Mouse (Mus musculus): ENCODE data around the gene Acat1. TPM values are rescaled to one million over a fixed set of nuclear protein-coding genes. Genes with fewer than 3 reads are reported as not detected.
A peak's percentile ranks its signal among the peaks of the same experiment; 100 is the strongest.

Gene Acat1
- polyA plus RNA-seq, 1 experiment from 2014 or later = 340 TPM

DNA sequence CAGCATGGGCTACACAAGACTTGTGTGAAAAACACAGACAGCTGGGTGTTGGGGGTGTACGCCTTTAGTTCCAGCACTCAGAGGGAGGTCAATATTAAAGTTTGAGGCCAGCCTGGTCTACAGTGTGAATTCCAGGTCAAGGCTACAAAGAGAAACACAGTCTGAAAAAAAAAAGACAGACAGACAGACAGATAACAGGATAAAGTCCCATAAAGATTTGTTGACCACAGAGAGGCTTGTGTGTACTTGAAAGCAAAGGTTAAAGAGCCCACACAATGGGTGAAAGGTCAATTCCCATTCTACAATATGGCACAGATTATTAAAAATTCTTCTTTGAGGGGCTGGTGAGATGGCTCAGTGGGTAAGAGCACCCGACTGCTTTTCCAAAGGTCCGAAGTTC lies 3.0 kb downstream of the Acat1 start:
- 0 out of 2 replicates have a peak, but pooled peaks cover 2% of the 10 kb centered on the region for H3K36me3 ChIP-seq (replicated peaks; ENCODE audit: insufficient read depth, low read length)
- DNase-seq (no peak), ATAC-seq (peak; percentile 26)
- peak; percentile 55; the same call in 1 of the 2 replicates for TF ChIP-seq EP300 (IDR thresholded peaks at IDR 0.05; ENCODE audit: low read depth)
- no peak for TF ChIP-seq CTCF (IDR thresholded peaks at IDR 0.05; ENCODE audit: low read depth)
- WGBS (ENCODE audit: insufficient replicate concordance) = 65% methylated on average over 3 of the region's 3 CpGs
- no peaks in the 10 kb centered on the region for H3K27me3 ChIP-seq (ENCODE audit: insufficient read depth, low read length)
- H3K4me2 ChIP-seq (ENCODE audit: low read depth, low read length) = no peak overlapping the region
- peaks cover 37% of the 10 kb centered on the region for H3K4me1 ChIP-seq (ENCODE audit: insufficient read depth)
- peak overlapping the region; percentile 95 for H3K27ac ChIP-seq (ENCODE audit: low read depth)
- H3K9ac ChIP-seq (replicated peaks) = no peak overlapping the region
- no peaks in the 10 kb centered on the region for H3K9me3 ChIP-seq (ENCODE audit: low read length)
- H3K4me3 ChIP-seq (ENCODE audit: low read depth, low read length) = no peak overlapping the region

DNA sequence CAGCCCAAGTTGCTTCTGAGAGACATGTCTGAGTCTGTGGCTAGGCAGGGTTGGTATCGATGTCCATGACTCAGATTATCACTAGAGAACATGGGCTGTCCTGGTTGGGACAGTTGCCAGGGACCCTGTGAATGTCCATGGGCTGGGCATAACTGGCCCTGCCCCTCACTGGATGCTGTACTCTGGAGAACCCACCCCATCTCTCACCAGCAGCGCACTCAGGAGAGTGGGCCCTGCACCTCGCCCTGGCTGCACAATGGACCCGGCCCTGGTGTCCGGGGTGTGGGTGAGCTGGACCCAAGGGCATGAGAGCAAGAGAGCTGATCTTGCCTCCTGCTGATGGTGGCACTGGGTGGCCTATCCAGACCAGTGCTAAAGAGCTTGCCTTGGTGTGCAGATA lies 5.2 kb downstream of the Acat1 start:
- H3K9ac ChIP-seq (replicated peaks) = no peak overlapping the region
- ATAC-seq = no peak
- WGBS (ENCODE audit: insufficient replicate concordance) = 75% methylated on average over 5 of the region's 5 CpGs
- peaks cover 38% of the 10 kb centered on the region for H3K4me1 ChIP-seq (ENCODE audit: insufficient read depth)
- no peak for DNase-seq
- H3K4me3 ChIP-seq (ENCODE audit: low read depth, low read length) = no peak overlapping the region
- H3K36me3 ChIP-seq (replicated peaks; ENCODE audit: insufficient read depth, low read length) = 0 out of 2 replicates have a peak, but pooled peaks cover 4% of the 10 kb centered on the region
- TF ChIP-seq CTCF (IDR thresholded peaks at IDR 0.05; ENCODE audit: low read depth) (no peak), EP300 (IDR thresholded peaks at IDR 0.05; ENCODE audit: low read depth) (no peak)
- H3K4me2 ChIP-seq (ENCODE audit: low read depth, low read length) = peak overlapping the region; percentile 13; the same call in 1 of the 2 replicates
- peak overlapping the region; percentile 95 for H3K27ac ChIP-seq (ENCODE audit: low read depth)
- H3K9me3 ChIP-seq (ENCODE audit: low read length) = no peaks in the 10 kb centered on the region
- no peaks in the 10 kb centered on the region for H3K27me3 ChIP-seq (ENCODE audit: insufficient read depth, low read length)

DNA sequence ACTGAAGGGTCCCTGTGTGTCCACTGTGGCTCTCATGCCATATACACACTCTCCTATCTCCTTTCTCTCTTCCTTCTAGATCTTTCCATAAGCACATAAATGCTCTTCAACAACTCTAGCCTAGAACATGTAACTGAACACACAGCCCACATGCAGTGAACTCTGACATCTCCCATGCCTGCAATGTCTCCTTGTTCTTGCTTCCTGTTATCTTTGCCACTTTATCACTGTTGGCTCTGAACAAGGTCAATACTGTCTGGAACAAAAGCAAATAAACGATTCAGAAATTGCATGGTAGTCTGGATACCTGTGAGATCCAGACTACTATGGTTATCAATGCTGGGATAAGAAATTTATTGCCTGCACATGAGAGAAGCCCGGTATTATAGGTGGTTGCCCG lies 6.3 kb downstream of the Acat1 start:
- Histone ChIP-seq H3K9me3 (ENCODE audit: low read length) (no peaks in the 10 kb centered on the region), H3K27ac (ENCODE audit: low read depth) (peak overlapping the region; percentile 95), H3K9ac (replicated peaks) (no peak overlapping the region), H3K4me3 (ENCODE audit: low read depth, low read length) (no peak overlapping the region), H3K27me3 (ENCODE audit: insufficient read depth, low read length) (no peaks in the 10 kb centered on the region), H3K4me2 (ENCODE audit: low read depth, low read length) (no peak overlapping the region), H3K4me1 (ENCODE audit: insufficient read depth) (peaks cover 35% of the 10 kb centered on the region), H3K36me3 (replicated peaks; ENCODE audit: insufficient read depth, low read length) (0 out of 2 replicates have a peak, but pooled peaks cover 4% of the 10 kb centered on the region)
- TF ChIP-seq EP300 (IDR thresholded peaks at IDR 0.05; ENCODE audit: low read depth) (peak; percentile 37; the same call in 1 of the 2 replicates), CTCF (IDR thresholded peaks at IDR 0.05; ENCODE audit: low read depth) (no peak)
- DNase-seq (no peak), ATAC-seq (peak; percentile 47)
- WGBS (ENCODE audit: insufficient replicate concordance) = 67% methylated on average over 3 of the region's 3 CpGs

DNA sequence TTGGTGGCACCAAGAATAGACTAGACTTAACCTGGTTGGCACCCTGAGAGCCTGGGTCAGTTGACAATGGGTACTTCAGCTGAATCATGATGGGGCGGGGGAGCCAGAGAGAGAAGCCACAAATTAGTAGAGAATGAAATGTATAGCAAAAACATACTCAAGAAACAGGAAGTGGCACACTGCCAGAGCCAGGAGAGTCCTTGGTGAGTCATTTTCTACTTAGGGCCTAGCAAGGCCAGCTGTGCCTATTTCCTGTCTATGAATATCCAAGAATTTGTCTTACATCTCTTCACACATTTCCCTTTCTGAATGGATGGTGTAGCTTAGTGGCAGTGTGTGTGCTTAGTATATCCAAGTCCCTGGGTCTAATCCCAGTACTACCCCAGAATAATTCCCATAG lies 6.8 kb downstream of the Acat1 start:
- H3K36me3 ChIP-seq (replicated peaks; ENCODE audit: insufficient read depth, low read length) = 0 out of 2 replicates have a peak, but pooled peaks cover 4% of the 10 kb centered on the region
- H3K9ac ChIP-seq (replicated peaks) = 0 out of 2 replicates have a peak overlapping the region, but pooled peaks have one; percentile 9
- no peak overlapping the region for H3K4me2 ChIP-seq (ENCODE audit: low read depth, low read length)
- WGBS (ENCODE audit: insufficient replicate concordance) = 44% methylated on average over 1 of the region's 1 CpGs
- peaks cover 35% of the 10 kb centered on the region for H3K4me1 ChIP-seq (ENCODE audit: insufficient read depth)
- peak overlapping the region; percentile 95 for H3K27ac ChIP-seq (ENCODE audit: low read depth)
- no peaks in the 10 kb centered on the region for H3K9me3 ChIP-seq (ENCODE audit: low read length)
- no peak overlapping the region for H3K4me3 ChIP-seq (ENCODE audit: low read depth, low read length)
- TF ChIP-seq EP300 (IDR thresholded peaks at IDR 0.05; ENCODE audit: low read depth) (no peak), CTCF (IDR thresholded peaks at IDR 0.05; ENCODE audit: low read depth) (no peak)
- DNase-seq (peak; percentile 53), ATAC-seq (no peak)
- H3K27me3 ChIP-seq (ENCODE audit: insufficient read depth, low read length) = no peaks in the 10 kb centered on the region

DNA sequence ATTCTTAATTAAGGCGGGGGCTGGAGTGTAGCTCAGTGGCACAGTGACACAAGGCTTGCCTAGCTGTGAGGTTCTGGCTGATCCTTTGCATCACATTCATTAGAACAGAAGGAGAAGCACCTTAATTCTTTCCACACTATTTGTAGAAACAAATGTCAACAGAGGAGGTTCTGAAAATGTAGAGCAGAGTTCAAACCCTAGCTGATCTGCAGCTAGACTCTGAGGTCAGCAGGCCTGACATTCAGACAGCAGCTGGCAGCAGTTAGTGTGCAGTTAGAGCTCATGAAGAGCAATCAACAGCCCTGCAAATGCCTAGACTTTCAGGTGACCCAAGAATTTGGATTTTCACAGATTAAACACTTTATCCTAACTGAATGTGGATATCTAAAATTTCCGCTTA lies 8.6 kb downstream of the Acat1 start:
- H3K27me3 ChIP-seq (ENCODE audit: insufficient read depth, low read length) = no peaks in the 10 kb centered on the region
- peaks cover 34% of the 10 kb centered on the region for H3K4me1 ChIP-seq (ENCODE audit: insufficient read depth)
- peak overlapping the region; percentile 75 for H3K27ac ChIP-seq (ENCODE audit: low read depth)
- WGBS (ENCODE audit: insufficient replicate concordance) = 78% methylated on average over 2 of the region's 2 CpGs
- ATAC-seq (peak; percentile 81), DNase-seq (peak; percentile 22)
- TF ChIP-seq EP300 (IDR thresholded peaks at IDR 0.05; ENCODE audit: low read depth) (peak; percentile 49; the same call in 1 of the 2 replicates), CTCF (IDR thresholded peaks at IDR 0.05; ENCODE audit: low read depth) (no peak)
- H3K9ac ChIP-seq (replicated peaks) = no peak overlapping the region
- H3K36me3 ChIP-seq (replicated peaks; ENCODE audit: insufficient read depth, low read length) = 0 out of 2 replicates have a peak, but pooled peaks cover 7% of the 10 kb centered on the region
- H3K4me2 ChIP-seq (ENCODE audit: low read depth, low read length) = no peak overlapping the region
- no peak overlapping the region for H3K4me3 ChIP-seq (ENCODE audit: low read depth, low read length)
- H3K9me3 ChIP-seq (ENCODE audit: low read length) = no peaks in the 10 kb centered on the region

DNA sequence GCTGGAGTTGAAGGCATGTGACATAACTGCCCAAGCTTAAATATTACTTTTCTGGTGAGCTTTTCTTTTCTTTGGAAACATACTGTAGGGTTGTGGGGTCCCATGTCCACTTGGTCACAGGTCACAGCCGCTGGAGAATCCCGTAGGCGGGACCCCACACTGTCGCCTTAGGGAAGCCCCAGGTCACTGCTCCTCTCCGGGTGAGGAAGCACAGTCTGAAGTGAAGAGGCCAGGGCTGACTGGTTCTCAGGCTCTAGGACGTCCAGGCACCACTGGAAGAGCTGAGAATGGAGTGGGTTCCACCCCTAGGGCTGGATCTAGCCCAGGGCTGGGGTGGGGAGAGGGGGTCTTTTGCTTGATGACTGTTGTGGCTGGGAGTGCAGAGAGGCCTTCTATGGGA lies 11.6 kb downstream of the Acat1 start:
- Histone ChIP-seq H3K27me3 (ENCODE audit: insufficient read depth, low read length) (no peaks in the 10 kb centered on the region), H3K9me3 (ENCODE audit: low read length) (no peaks in the 10 kb centered on the region), H3K4me2 (ENCODE audit: low read depth, low read length) (no peak overlapping the region), H3K9ac (replicated peaks) (no peak overlapping the region), H3K36me3 (replicated peaks; ENCODE audit: insufficient read depth, low read length) (peaks cover 14% of the 10 kb centered on the region), H3K4me1 (ENCODE audit: insufficient read depth) (peaks cover 11% of the 10 kb centered on the region), H3K4me3 (ENCODE audit: low read depth, low read length) (no peak overlapping the region), H3K27ac (ENCODE audit: low read depth) (peak overlapping the region; percentile 5; the same call in 1 of the 2 replicates)
- peak; percentile 11 for DNase-seq
- TF ChIP-seq EP300 (IDR thresholded peaks at IDR 0.05; ENCODE audit: low read depth) = no peak
- no peak for TF ChIP-seq CTCF (IDR thresholded peaks at IDR 0.05; ENCODE audit: low read depth)
- WGBS (ENCODE audit: insufficient replicate concordance) = 75% methylated on average over 6 of the region's 6 CpGs
- no peak for ATAC-seq
